Mouse (Mus musculus) ES-Bruce4 (cell line): Measurements from ENCODE around the gene Adam33.

Experiments
- CTCF ChIP-seq: IDR thresholded peaks from one replicate; pipeline ENCODE4 v1.8.1; 2011; ENCODE audit warnings: low read depth, low read length
- EP300 ChIP-seq: IDR thresholded peaks from 2 replicates; pipeline ENCODE4 v1.6.1; 2011; ENCODE audit warnings: low read depth, low read length; ENCODE audit not compliant: insufficient read depth
- POLR2A ChIP-seq: IDR thresholded peaks from one replicate; pipeline ENCODE4 v1.8.1; 2011; ENCODE audit warnings: low read length; ENCODE audit not compliant: insufficient read depth

- TF ChIP-seq POLR2A (peak; percentile 4), EP300 (peak; percentile 86; the same call in 1 of the 2 replicates), CTCF (no peak)
Measured at GRCm38 (mm10) chr2:131096101-131096795, 32.6 kb upstream of the Adam33 start.
